Mouse (Mus musculus) cerebellum, adult 8-10 months (tissue): ENCODE results near the gene Itgb4.
A peak's percentile ranks its signal among the peaks of the same experiment; 100 is the strongest.
"Not testable (repeated sequence)": the region's sequence is repeated elsewhere in the genome, so short reads cannot be mapped to it uniquely, and the experiment has no call there.

Source experiments
- DNase-seq: peaks from one replicate; pipeline ENCODE4 v3.0.0; 2022

The Itgb4 gene

DNA sequence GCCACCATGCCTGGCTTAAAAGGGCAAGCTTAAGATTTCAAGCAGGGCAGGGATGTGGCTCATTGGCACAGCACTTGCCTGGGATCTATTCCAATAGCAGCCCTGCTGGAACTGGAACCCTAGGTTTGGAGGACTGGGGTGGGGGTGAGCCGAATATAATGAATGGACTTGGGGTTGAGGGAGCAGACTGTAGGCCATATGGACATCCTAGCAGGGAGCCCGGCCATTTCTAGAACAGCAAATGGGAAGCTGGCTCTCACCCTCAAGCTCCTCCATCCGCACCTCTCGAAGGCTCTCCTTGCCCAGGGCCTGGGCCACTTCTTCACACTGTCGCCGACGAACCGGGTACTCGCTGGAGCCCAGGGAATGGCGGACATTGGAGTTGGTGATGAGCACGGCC is 35.2 kb downstream of the Itgb4 start:
- DNase-seq: peak; percentile 93

DNA sequence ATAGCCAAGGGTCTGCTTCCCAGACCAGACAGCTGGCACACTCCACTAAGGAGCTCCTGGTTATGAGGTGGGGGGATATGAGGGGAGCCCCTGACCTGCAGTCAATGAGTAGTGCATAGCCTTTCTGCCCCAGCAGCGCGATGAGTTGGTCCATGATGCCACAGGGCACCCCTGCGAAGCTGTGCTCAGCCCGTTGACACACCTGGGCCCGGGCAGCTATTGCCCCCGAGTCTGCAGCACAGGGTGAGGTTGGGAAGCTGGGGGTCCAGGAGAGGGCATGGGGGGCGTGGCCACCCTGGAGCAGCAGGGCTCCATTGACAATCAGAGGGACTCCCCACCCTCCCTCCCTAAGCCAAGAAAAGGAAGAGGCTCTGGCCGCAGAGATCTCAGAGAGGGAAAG is 35.6 kb downstream of the Itgb4 start:
- DNase-seq: peak; percentile 50

DNA sequence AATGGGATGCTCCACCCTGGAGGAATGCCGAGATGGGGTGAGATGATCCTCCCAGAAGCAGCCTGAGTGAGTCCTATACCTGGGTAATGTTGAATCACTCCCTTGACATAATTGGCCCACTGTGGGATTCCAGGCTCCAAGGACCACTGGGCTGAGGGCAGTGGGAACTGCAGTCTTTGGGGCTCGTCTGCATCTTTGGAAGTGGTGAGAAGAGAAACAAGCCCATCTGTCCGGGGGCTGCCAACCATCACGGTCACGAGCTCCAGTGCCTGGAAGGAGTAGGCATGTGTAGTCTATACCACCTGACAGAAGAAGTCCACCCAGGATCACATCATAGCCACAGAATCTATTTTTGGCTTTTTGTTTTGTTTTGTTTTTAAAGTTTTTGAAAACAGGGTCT is 36.4 kb downstream of the Itgb4 start:
- peak; percentile 40 for DNase-seq

DNA sequence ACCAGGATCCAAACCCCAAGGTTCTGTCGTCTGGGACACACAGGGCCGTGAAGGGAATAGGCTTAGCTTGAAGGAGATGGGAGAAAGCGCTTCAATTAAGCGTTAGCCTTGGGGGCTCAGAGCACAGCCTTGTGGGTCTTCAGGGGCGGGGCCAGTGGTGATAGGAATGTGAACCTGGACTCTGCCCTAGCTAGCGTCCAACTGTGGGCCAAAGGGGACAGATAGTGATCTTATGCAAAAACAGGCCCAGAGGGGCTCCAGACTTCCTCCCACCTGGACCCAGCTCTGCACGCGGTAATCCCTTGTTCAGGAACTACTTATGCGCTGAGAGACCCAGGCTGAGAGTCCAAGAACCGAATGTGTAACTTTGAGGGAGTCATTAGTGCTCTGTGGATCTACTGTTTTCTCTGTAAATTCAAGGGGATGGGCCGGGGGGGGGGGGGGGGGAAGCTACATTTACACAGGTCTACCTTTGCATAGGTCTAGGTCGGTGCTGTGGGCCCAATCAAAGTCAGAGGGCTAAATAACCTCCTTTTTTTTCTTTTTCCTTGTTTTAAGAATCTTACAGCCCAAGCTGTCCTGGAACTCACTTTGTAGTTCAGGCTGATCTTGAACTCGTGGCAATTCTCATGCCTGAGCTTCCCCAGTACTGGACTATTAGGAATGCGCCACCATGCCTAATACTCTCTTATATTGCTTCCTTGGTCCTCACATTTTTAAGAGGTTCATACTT is 37.2 kb downstream of the Itgb4 start:
- peak; percentile 16 for DNase-seq

DNA sequence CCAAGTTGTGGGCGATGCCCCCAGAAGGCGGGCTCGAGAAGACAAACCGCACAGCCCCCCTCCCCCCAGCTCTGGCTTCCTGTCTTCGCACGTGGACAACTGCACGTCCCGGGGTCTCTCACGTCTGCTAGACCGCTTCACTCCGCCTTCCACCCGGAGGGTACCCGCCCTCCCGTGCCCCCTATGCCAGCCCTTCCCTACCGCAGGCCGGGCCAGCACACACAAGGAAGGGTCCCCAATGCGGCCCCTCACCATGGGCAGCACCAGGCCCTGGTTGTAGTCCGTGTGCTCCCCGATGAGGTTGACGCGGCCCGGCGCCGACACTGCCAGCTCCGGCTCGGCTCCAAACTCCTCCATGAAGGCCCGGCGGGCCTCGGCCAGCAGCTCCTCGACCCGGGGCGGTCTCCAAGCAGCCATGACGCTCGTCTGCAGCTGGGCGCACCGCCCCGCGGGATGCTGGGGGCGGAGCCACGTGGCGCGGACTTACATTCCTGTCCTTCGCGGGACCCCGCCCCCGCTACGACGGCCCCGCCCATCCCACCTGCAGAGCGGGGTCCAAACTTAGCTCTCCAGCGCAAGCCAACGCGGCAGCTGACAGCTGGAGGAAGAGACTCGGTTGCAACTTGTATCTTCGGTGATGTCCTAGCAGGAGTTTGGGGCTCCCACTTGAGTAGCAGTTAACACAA is 37.9 kb downstream of the Itgb4 start, which contains the start of gene Galk1:
Gene Galk1 (minus strand): TSS at position 458 of the 686 bp plus-strand sequence.
- peak; percentile 62 for DNase-seq

DNA sequence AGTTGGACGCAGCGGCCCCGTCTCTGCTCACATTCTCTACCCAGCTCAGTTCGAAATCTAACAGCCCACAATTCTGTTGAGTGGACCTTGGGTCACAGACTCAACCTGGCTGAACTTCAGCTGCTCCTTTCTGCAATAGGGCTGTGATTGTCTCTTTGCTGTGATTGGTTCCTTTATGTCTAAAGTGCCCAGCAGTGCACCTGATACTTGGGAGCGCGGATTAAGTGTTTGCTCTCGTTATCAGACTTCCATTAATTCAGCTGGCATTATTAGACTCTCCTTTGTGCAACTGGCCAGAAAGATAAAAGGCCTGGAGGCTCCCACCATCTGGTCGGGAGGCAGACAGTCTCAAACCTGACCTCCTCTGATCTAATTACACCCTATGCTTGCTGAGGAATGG is 40.3 kb downstream of the Itgb4 start:
- no peak for DNase-seq

DNA sequence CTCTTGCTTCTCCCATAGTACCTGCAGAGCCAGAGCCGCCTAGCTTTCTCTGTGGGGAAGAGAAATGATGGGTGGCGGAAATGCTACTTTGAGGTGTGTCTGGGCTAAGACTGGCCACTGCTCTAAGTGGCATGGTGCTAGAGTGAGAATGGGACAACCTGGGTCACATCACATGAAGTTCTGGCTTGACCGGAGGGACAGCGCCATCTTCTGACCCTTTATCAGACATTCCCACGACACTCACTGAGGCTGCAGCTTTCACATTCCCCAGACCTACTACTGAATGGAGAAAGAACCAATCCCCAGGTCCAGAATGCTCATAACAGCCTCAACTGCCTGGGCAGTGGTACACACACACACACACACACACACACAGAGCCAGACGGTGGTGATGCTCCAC is 43.6 kb downstream of the Itgb4 start:
- DNase-seq: peak; percentile 61

DNA sequence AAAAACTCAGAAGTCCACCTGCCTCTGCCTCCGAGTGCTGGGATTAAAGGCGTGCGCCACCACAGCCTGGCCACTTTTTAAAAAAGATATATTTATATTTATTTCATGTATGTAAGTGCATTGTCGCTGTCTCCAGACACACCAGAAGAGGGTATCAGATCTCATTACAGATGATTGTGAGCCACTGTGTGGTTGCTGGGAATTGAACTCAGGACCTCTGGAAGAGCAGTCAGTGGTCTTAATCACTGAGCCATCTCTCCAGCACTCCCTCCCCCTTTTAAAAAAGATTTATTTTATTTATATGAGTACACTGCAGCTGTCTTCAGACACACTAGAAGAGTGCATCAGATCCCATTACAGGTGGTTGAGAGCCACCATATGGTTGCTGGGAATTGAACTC is 44.4 kb downstream of the Itgb4 start:
- DNase-seq: not testable (repeated sequence)

DNA sequence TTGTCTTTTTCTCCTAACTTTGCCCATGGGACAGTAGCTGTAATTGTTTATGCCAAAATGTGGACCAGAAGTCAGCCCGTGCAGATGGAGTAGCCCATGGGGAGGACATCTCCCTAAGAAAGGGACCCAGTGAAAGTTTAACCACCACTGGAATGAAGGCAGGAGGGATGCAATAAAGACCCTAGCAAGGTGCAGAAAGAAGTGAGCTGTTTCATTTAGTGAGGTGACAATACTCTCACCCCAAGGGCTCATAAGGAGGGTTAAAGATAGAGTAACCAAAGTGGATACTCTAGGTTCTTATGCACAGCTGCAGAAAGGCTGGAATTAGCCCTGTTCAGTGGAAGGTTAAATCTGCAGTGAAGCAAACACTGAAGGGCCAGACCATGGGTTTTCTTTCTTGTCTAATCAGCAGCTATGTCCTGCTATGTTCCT is 44.9 kb downstream of the Itgb4 start:
- no peak for DNase-seq

DNA sequence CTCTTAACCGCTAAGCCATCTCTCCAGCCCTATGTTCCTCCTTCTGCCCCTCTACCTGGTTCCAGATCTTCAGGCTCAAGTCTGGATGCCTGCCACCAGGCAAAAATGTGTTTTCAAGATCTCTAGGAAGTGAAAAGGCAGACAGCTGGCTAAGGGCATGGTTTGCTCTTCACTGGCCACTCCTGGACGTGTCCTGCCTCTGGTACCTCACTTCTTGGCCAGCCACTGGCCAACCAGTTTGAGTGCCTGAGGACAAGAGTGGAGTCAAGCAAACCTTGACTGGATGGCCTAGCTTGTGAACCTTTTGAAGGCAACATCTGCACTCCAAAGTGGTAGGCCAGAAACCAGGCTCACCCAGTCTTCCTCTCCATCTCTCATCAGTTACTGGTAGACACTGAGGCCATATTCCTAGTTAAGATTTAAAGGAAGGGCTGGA is 45.5 kb downstream of the Itgb4 start:
- no peak for DNase-seq

DNA sequence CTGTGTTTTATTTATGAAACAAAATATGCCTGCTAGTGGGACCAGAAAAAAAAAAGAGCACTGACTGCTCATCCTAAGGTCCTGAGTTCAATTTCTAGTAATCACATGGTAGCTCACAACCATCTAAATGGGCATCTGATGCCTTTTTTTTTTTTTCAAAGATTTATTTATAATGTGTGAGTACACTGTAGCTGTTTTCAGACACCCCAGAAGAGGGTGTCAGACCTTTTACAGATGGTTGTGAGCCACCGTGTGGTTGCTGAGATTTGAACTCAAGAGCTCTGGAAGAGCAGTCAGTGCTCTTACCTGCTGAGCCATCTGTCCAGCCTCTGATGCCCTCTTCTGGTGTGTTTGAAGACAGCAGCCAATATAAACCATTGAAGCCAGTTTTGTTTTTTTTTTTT is 46.0 kb downstream of the Itgb4 start:
- DNase-seq: no peak

DNA sequence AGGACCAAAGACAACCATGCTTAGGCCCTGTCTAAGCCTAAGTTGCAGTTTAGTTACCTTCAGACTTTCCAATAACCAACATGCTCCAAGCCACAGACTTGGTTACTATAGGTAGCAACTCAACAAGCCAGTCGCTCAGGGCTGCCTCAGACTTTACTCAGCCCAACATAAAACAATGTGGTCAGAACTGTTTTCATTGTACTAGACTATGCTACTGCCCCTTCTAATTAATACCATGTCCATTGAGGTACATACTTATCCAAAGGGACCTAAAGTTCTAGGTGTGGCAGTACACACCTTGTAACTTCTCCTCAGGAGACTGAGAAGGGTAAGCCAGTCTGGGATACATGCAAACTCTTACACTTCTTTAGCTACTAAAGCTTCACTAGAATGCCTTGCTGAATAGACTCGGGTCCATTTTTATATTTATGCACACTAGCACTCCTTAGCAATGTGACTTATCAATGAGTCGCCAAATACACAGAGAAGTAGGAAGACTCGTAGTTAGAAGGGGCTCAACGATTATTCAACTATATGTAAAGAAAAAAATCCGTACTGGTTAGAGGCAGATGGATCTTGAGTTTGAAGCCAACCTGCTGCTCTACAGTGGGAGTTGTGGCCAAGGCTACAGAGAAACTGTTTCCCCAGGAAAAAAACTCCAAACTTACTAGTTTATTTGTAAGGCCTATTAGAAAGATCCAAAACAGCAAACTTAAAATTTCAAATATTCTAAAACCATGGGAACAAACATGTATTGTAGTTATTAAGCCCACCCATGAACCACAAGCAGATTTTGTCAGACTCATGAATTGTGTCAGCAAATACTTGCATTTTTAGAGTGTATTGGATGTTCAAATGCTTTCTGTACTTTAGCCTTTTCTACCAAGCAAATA is 47.1 kb downstream of the Itgb4 start:
- DNase-seq: no peak

DNA sequence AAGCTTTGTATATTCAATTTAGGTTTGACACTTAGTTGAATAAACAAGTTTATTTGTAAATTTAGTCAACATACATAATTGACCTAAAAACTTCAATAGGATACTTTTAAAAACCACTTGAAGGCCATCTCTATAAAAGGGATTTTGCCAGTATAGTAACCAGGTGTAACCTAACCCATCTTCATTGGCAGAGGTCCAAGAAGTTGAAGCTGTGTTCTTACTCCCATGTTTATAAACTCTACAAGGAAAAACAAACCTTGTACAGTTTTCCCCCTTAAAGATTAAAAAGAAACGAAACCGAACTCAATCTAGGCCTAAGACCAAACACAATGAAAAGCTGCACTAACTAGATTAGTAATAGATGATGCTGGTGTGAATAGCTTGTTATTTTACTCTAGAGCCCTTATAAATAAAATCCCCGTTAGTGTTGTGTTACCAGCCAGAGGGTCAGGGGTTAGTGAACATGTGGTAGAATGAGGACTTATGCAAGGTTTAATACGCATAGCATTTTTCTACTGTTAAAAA is 47.8 kb downstream of the Itgb4 start:
- no peak for DNase-seq

DNA sequence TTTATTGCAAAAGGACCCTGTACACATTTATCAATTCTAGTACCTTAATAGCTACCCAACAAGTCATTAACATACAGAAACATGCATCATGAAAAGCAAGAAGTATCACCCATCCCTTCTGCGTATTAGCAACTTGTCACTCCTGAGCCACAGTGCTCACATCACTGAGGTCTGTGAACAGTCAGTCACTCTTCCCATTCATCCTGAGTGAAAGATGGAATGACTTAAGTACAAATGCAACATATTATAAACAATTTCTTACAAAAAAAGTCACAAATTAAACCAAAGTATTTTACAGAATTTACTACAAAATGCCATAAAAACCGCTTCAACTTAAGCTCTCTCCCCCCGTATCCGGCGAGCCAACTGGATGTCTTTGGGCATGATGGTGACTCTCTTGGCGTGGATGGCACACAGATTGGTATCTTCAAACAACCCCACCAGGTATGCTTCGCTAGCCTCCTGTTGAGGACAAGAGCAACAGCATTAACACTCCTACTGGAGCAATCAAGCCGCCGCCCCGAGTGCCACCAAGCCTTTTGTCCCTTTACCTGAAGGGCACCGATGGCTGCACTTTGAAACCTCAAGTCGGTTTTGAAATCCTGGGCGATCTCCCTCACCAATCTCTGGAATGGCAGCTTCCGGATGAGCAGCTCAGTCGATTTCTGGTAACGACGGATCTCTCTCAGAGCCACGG is 48.7 kb downstream of the Itgb4 start:
- DNase-seq: not testable (repeated sequence)

DNA sequence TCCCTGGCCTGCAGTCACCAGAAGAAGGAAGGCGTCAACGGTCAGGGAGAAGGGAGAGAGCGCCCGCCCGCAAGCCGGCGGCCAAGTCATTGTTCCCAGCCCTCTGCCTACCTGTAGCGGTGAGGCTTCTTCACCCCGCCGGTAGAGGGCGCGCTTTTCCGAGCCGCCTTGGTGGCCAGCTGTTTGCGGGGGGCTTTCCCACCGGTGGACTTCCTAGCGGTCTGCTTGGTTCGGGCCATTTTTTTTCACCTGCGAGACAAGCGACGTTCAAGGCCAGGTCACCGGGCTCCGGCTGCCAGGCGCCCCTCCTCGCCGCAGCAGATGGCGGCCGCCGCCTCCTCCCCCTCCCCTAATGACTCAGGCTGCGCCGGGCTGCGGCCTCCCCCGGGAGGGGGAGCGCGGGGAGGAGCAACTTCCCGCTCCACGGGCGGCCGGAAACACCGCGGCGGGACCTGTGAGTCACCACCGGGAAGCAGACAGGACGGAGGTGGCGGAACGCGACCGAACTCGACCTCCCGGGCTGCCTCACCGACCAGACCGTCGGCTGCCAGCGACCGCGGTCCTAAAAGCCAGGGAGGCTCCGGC is 49.4 kb downstream of the Itgb4 start:
- DNase-seq: peak; percentile 88

DNA sequence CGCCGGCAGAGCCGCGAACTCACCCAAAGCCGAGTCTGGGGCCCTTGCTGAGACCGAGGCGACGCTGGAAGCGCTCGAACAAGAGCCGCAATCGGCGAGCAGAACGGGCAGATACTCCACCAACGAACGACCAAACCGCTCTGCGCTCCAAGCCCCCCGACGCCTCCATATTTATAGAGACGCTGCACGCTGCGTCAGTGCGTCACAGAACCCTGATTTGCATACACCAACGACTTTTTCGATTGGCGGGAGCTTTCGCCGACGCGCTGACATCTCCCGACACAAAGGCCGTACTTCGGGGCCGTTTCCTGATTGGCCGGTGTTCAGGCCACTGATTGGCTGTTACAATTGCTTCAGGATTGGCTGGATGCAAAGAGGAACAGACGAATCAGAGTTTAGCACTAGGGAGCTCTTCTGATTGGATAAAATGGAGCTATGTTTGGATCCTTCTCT is 49.9 kb downstream of the Itgb4 start:
- peak; percentile 94 for DNase-seq

DNA sequence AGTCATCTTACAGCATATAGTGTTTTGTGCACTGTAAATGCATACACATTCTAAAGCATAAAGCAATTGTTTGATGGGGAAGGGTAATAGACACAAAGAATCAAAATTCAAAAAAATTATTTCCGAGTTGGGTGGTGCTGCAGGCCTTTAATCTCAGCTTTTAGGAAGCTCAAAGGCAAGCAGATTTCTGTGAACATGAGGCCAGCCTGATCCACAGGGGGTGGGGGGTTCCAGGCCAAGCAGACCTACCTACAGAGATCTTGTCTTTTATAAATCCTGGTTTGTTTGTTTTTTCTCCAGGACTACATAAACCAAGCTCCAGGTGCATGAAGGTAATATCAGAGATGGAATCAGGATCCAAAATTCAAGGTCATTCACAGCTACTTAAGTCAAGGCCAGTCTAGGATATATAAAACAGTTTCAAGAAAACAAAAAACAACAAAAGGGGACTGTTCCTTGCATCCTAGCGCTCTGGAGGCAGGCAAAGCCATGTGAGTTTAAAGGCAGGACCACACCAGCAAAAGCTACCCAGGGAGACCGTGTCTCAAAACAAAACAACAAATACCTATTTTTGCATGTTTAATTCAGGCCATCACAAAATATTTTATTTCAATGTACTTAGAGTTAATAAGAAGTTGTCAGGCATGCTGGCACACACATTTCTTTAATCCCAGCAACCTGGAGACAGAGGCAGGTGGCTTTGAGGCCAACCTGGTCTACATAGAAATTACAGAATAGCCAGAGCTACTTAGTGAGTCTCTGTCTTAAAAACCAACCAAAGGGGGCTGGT is 50.7 kb downstream of the Itgb4 start:
- peak; percentile 38 for DNase-seq

DNA sequence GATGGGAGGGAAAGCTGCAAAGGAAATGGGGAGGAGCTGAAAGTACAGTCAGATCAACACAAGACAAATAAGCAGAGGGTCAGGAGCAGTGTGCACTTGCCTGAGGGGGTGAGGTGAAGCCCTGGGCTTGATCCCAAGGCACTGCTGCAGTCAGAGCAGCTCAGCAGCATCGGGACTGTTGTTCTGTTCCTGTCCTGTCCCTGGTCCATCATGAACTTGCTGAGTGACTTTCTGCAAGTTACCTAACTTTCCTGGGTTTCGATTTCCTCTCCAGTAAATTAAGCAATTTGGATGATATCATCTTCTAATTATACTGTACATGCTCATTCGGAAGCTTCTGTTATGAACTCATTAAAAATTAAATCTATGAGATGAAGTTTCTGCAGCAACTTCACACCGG is 53.2 kb downstream of the Itgb4 start, which contains the start of gene H3f3b:
Gene H3f3b (minus strand): TSS at position 207 of the 400 bp plus-strand sequence.
- DNase-seq: no peak

DNA sequence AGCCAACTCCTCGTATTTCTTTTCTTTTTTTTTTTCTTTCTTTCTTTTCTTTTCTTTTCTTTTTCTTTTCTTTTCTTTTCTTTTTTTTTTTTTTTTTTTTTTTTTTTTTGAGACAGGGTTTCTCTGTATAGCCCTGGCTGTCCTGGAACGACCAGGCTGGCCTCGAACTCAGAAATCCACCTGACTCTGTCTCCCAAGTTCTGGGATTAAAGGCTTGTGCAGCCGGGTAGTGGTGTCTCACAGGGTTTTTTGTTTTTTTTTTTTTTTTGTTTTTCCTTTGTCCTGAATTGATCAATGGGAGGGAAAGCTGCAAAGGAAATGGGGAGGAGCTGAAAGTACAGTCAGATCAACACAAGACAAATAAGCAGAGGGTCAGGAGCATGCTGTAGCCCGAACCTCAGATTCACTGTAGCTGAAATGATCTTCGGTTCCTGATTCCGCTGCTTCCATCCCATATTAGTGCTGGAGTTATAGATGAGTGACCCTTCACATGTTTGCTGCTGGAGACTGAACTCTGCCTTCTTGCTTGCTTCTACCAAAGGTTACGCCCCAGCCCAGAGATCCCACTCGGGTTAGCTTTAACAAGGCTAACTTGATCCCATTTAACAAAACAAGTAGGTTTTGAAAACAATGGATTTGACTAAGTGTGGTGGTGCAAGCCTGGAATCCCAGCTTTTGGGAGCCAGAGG is 53.8 kb downstream of the Itgb4 start:
- DNase-seq: no peak
